Mouse (Mus musculus) kidney, postnatal 36 days (tissue): ENCODE data around the gene Vwce.

Source experiments
- DNase-seq, 2 experiments: peaks; one replicate each; pipeline ENCODE4 v3.0.0; 2021 to 2022; ENCODE audit warnings: mixed read lengths in 2 of 2

The Vwce gene

DNA sequence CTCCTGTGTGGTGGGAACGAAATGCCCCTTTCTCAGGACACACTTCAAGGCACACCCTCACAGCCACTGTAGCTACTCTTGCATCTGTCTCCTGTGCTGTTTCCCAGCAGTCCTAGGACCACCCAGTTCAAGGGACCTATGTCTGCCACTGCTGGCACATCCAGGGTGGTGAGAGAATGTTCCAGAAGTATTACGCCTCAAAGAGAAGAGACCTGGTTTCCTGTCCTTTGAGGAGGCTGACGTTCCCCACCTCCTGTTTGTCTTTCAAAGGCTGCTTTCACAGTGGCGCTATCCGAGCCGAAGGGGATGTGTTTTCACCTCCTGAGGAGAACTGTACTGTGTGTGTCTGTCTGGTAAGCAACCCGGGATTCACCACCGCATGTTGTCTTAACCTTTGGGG lies 14.1 kb downstream of the Vwce start:
- DNase-seq = no peak

DNA sequence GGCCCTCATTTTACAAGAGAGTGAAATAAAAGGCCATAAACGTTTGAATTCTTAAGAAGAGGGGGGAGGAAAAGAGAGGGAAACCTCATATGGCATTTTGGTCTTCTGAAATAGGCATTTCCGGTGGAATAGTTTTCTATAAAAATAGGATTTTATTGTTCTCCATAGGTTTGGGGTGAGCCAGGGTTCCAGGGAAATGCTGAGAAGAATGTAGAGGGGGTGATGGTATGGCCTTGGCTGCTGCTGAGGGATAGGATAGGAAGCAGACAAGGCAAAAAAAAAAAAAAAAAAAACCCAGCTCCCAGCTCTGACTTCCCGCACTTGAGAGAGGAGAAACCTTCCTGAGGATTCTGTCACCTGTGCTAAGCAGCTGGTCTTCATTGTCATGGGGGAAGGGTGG lies 22.0 kb downstream of the Vwce start:
- DNase-seq = no peak

DNA sequence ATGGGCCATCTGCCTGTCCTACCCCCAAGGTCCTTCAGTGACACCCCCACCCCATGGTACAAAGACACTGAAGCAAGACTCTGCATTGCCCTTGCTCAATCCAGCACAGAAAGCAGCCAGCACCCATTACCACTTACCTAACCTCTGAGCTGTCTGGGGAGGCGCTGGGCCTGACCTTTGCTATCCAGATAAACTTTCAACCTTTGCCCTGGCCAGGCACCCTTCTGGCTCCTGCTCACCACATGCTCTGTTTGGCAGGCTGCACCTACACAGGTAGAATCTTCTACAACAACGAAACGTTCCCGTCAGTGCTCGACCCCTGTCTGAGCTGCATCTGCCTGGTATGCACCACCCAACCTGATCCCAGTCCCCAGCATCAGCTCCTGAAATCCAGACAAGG lies 23.7 kb downstream of the Vwce start:
- peak; percentile 28 to 53 for DNase-seq

DNA sequence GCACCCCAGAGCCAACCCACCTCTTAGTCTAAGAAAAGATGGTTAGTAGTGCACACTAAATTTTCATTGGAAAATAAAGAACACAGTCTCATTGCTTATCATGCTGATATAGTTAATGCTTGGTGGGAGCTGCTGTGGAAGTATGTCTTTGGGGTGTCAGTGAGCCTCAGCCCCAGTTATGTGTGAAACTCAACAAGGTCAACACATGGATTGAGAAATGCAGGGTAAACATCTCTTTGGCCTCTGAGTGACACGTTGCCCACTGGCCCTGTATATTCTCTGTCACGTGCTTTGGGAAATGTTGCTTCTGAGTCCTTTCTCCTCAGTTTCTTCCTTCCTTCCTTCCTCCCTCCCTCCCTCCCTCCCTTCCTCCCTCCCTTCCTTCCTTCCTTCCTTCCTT lies 24.4 kb downstream of the Vwce start:
- DNase-seq = no peak

DNA sequence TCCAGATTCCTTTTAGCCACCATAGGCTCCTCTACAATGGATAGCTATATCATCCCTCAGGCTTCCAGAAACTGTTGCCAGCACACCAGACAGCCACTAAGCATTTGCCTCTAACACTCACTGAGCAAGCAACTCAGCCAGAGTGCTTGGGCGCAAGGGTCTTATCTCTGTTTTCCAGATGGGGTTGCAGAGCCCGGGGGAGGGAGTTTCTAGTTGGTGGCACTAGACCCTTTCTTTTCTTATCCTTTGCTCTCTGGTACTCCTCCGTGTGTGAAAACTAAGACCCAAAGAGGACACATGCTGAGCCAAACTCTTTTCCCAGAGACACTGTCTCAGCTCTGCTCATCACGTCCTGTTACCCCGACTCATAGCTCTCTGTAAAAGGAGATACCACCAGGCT lies 27.4 kb downstream of the Vwce start:
- no peak for DNase-seq

DNA sequence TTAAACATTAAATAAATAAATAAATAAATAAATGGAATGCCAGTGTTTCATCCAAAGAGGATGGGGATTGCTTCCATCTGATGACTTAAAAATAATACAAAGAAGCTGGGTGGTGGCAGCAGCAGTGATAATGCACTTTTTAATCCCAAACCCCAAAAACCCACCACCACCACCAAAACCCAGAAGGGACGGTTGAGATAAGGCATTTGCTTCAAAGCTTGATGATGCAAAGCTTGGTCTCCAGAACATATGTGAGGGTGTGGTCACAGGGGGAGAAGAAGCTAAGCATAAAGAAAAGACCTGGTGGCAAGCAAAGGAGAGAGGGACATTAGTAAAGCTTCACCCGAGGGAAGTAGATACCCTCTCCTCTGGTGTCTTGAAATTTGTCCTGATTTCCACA lies 27.9 kb downstream of the Vwce start:
- DNase-seq = no peak

DNA sequence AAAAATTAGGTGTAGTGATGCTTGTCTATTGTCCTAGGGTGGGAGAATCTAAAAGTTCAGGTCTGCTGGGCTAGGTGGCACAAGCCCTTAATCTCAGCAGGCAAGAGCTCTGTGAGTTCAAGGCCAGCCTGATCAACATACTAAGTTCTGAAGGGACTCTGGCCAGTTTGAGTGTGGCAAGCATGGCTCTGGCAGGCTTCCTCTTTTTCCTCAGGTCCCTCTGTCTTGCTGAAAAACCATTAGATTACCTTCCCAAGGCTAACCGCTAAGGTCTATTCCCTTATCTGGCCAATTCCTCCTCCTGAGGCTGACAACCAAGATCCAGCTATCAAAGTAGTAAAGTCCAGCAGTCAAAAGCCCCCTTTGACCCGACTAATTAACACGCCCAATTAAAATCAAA lies 28.7 kb downstream of the Vwce start:
- DNase-seq = no peak

DNA sequence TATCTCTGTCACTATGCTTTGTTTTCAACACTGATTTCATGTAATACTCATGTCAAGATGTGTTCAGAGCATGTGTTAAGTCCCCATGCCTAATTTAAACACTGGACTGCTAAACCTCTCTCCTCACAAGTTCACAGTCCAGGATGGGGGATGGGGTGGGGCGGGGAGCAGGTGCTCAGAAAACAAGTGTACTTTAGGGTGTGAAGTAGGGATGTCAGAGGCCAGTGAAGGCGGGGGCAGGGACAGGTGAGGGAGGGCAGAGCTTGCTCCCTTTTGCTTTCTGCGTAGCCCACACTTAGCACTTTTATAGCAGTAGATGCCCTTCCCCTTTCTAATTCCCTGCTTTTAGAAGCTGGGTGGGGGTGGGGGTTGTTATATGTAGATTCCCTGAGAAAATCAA lies 31.1 kb downstream of the Vwce start:
- DNase-seq = no peak

DNA sequence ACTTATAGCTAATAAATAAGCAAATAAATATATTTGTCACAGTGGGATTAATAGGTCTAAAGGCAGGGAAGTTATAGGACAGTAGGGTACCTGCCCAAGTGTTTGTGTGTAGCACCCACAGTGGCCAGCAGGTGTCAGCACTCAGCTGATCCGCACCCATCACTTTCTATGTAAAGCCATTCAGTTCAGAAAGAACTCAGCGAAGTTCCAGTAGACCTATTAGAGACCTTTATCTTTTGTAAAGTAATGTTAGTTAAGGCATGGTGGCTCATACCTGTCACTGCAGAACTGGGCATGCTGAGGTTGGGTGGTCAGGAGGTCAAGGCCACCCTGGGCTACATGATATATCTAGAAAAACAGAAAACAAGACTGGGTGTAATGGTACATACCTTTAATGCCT lies 31.5 kb downstream of the Vwce start:
- DNase-seq = peak; percentile 45 to 84

DNA sequence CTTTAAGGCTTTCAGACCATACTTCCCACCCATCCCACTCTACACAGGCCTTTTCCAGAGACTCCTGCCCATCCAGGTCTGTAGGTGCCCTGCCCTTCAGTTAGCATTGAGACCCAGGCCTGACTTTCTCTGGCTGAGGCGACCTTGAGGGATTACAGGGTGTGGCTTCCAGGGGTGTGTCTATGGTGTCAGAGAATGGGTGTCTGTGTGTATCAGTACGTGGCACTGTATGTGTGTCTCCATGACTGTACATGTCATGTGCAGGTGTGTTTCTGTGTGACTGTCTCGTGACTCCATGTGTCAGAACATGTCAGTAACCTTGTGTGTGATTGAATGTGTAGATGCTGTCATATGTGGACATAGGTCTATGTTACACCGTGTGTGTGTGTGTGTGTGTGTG lies 37.3 kb downstream of the Vwce start:
- no peak for DNase-seq

DNA sequence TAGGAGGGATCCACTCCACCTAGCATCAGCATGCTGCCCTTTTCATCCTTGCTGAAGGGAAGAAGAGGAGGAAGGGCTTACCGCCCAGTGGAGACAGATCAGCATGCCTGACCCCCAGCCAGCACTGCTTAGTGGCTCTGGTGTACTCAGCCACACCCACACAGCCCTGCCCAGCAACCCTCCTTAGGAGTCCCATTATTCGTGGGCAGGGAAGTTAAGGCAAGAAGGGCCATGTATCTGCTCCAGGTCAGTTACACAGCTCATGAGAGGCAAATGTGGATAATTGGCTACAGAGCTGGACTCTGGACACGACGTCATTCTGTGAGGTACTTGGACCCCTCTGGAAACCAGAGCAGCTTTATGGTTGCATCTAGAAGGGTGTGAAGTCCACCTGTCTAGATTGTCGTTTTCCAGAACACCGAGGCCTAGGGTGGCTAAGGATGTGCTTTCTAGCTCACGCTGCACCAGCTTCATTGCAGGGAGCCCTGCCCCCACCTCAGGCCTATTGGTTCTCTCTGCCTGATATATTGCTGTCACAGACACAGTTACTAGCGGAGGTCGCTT lies 37.9 kb downstream of the Vwce start:
- DNase-seq = no peak

DNA sequence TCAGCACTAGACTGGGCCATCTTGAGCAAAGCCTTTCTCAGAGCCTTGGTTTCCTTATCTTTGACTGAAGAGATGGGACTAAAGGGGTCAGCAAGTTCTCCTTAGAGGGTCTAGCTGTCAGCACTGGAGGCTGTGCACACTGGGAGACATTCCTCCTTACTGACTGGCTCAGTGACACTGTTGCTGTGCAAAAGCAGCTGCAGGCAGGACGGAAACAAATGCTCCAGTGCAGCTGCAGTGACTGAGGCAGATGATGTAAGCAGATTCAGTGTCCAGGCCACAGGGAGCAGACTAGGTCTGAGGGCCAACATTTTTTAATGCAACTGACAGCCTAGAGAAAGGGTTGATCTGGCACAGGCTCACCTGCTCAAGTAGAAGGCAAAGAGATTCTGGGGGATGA lies 39.3 kb downstream of the Vwce start:
- DNase-seq = no peak

DNA sequence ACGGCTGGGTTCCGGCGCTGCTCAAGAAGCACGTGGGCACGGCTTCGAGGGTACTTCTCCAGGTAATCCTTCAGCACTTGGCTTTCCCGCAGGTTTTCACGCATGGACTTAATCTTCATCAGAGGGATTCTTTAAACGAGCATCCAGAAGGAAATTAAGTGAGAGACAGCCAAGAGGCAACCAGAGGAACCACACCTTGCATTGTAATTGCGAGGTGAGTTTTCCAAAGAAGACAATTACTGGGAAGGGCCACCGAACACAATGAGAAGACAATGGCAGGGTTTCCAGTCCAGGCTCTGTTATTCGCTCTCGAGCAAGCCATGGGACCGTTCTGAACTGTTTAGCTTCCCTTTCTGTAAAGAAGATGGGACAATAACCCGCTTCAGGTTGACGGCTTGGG lies 42.6 kb downstream of the Vwce start:
- DNase-seq = no peak

DNA sequence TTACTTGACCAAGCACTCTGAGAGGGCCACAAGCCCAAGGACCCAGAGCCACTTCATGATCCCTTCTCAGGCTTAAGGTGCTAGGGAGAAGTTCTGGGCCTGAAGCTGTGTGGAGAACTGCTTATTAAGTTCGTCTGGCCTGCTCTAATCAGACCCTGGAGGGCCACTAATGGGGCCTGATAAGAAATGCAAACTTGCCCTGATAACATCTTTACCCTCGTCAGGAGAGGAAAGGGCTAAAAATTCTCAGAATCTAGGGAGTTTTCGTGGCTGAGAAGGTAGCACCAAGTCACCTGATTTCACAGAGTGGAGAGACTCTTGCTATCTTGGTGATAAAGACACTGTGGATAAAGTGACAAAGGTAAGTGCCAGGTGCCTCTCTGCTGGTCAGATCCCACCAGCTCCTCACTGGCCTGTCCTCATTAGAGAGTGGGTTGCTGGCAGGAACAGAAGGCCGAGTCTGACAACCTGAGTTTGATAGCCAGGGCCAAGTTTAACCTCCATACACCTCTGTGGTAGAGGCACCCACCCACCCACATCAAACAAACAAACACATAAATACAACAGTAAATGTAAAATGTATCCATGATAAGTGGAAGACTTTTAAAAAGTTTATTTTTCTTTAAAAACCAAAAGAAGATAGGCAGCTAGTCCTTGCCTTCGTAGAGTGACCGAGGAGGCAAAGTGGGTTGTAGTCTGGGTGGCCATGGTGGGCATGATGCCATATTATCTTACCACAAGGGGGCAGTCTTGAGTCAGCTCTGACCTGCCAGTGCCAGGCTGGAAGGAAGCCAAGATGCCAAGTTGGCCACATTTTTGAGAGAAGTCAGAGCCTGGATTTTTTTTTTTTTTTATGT lies 44.1 kb downstream of the Vwce start, which contains the start of gene Pga5:
Gene Pga5, minus strand, starts transcription at position 157 of the 857 bp plus-strand sequence.
- DNase-seq = peak; percentile 88 to 94

DNA sequence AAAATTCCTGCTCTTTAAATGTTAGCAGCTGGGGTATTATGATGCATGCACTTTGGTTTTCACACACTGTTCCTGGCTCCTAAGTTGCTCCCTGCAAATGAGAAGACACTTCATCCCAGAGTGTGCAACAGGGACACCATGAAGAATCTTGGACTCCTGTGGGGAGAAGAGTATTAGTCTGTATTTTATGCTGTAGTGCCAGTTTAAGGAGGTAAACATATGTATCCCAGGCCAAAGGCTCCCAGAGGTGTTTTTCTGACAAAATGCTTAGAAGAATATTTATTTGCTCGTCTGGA lies 44.7 kb downstream of the Vwce start:
- no peak for DNase-seq

DNA sequence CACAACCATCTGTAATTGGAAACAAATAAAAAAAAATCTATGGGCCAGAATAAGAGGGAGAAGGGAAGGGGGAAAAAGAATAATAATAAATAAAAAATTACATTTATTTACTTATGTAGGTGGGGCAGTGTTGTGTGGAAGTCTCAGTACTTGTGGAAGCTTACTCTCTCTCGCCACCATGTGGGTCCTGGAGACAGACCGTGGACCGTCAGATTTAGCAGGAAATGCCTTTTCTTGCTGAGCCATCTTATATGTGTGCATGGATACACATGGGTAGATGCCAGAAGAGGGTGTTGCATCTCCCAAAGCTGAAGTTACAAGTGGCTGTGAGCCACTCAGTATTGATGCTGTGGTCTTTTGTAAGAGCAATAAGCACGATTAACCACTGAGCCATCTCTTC lies 47.6 kb downstream of the Vwce start:
- DNase-seq = no peak

DNA sequence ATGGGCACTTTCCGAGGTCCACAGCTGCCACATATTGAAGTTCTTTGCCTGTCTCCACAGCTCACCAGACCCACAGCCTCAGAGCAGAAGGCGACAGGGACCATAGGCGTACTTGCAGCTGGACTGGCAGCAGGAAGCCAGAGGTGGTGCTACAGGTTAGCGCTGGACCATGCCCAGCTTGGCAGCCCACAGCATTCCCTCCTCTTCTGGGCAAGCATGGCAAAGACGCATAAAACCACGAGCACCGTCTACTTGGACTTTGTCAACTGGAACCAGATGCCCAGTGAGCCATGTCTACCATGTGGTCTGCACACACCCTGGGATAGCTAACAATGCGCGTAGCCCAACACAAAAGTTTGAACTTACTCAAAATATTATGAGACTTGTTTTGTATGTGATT lies 51.1 kb downstream of the Vwce start:
- peak; percentile 81 to 87 for DNase-seq

DNA sequence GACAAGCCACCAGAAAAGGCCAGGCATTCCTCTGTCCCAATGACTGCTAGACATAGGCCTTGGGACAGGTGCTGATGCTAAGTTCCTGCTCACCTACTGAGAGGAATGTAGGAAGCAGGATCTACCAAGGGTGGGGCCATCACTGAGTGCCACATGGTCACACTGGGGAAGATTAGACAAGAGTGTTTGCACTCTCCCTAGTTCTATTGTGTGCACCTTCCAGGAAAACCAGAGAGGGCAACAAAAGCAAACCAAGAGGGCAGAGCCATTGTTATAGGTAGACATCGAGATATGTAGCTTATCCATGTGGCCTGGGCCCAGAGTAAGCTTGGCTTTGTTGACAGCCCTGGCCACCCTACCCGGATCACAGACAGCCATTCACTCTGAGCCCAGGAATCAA lies 51.7 kb downstream of the Vwce start:
- no peak for DNase-seq

DNA sequence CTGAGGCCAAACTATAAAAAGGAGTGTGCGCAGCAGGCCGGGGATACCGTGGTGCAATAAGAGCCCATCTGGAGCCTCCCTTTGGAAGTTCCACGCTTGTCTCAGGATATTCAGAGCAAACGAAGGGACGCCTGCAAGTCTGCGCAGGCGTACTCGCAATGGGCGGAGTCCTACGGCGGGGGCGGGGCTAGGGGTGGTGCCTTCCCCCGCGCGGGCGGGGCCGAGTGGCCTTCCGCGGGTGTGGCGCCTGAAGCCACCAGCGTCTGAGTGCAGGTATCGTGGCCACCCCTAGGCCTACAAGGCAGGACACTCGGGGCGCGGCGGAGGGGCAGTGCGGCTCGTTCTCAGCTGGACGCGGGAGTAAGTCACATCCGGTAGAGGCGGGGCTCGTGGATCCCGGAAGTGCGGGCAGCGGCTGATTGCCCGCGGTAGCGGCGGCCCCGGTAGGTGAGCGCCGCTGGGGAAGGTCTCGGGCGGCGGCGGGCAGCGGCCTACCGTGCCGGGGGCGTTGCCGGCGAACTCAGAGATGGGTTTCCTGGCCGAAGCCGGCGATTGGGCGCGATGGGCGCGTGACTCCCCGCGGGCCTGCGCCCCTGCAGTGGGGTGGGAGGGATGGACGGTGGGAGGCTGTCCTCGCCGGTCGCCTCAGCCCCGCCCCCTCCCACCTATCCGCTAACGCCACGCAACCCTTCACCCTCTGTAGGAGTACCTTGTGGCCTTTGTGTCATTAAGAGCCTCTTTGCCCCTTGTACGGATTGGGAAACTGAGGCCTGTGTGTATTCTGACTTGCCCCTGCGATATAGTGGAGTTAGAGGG lies 54.7 kb downstream of the Vwce start, which contains the start of gene Vps37c:
Gene Vps37c, plus strand, starts transcription at position 199 of the 816 bp plus-strand sequence.
- DNase-seq = peak; percentile 94 to 97

DNA sequence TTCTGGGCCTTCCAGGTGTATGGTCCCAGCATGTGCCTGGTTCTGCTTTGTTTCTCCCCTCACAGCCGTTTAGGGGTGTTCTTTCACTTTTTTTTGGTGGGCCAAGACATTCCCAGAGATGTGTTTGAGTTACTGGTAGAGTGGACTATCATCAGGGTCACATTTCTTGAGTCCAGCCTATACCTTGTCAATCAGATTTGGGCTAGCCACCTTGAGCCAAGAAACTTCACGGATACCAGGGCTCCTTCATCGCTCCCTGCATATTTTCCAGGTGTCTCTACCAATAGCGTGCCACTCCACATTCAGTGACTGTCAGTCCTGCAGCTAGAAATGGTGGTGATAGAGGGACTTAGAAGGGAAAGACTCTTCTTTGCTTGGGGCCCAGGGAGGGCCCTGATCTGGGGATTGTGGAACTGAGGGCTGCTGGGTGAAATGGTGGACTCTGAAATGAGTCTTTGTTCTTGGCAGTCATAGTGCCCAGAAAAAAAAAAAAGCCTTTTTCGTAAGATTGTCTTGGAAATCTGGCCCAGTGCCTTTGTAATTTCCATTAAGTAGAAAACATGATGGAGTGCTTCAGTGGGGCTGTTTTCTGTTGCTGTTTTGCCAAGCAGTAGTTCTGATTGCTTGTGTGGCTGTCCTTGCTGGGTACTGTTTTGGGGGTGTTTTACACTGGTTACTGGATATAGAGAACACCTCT lies 55.6 kb downstream of the Vwce start:
- DNase-seq = peak; percentile 41 to 63

DNA sequence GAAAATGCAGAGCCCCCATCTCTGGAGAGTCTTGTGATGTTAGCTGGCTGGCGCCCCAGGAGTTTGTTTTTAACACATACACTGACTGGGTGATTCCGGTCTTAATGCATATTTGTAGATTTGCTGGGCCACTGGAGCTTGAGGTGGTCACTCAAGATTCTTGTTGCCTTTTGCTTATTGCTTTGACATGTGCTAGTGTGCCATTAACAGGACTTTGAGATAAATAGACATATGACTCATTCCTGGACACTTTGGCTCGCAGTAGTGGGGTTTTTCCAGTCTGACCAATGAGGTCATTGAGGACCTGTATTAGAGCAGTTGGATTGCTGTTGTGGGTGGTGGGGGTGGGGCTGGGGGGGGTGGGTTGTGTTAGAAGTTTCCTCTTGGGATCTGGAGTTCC lies 56.3 kb downstream of the Vwce start:
- DNase-seq = peak; percentile 43 to 69

DNA sequence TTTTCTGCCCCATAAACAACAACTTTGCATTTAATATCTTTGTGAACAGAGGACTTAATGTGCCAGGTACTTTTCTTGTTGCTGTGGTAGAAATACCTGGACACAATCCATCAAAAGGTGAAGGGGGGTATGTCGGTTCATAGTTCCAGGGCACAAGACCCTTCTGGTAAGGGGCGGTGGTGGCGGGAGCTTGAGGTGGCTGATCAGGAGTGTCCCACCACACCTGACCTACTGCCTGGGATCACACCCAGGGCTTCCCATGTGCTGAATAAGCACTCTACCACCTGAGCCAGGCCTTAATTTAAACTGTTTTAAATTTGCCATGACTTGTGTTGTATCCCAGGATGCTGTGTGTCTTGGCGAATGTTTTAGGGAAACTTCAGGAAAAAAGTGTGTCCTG lies 57.1 kb downstream of the Vwce start:
- DNase-seq = no peak

DNA sequence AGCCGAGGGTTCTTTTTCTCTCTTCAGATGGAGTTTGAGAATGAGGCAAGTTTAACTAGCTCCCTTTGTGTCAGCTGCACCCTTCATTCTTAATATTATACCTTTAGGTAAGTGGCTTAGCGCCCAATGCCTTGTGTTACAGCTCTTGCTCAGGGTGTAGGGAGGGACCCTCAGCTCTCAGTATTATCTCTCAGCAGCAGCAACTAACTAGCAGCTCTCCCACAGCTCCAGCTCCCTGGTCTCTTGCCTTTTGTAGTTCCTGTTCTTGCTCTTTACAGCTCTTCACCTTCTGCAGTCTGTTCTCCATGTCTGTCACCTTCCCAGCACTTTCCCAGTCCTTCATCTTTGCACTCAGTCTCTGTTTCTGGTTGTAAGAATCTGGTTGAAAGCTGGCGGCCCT lies 57.6 kb downstream of the Vwce start:
- DNase-seq = no peak
